Mouse (Mus musculus) bone marrow, adult 2 months (tissue): Measurements from ENCODE around the gene Unc80. TPM values are rescaled to one million over a fixed set of nuclear protein-coding genes. Genes with fewer than 3 reads are reported as not detected.

ENCODE experiments used
- H3K27ac ChIP-seq: fragments of 200-500 bp; 2 replicates; pipeline ENCODE4 v1.5.1; 2012; ENCODE audit warnings: low read depth, mild to moderate bottlenecking, control low read depth, inconsistent platforms, low read length; ENCODE audit not compliant: control insufficient read depth, poor library complexity, insufficient read depth
- H3K4me1 ChIP-seq: fragments of 200-500 bp; 2 replicates; pipeline ENCODE4 v1.6.1; 2011; ENCODE audit warnings: low read length; ENCODE audit not compliant: control insufficient read depth, insufficient read depth
- H3K4me3 ChIP-seq: fragments of 200-500 bp; replicated peaks from 2 replicates; pipeline ENCODE3; 2011; ENCODE audit warnings: mild to moderate bottlenecking, low read depth, low read length, control low read depth; ENCODE audit not compliant: control insufficient read depth
- CTCF ChIP-seq: fragments of 200-500 bp; IDR thresholded peaks from 2 replicates; pipeline ENCODE4 v1.5.1; 2011; ENCODE audit warnings: low read length, control low read depth; ENCODE audit not compliant: control insufficient read depth, insufficient read depth
- POLR2A ChIP-seq: fragments of 200-500 bp; IDR thresholded peaks from 2 replicates; pipeline ENCODE4 v1.6.1; 2011; ENCODE audit warnings: low read depth, mild to moderate bottlenecking, control low read depth, low read length, borderline replicate concordance; ENCODE audit not compliant: control insufficient read depth
- WGBS: fragments of 180-500 bp; shearing (Covaris S2); methylation state at CpG from one replicate; pipeline ENCODE4 v1.1.7; 2018; 5-methylcytosine and 5-hydroxymethylcytosine counted together
- polyA plus RNA-seq: library from polyadenylated mRNA; stranded (reverse); fragments of >200 nt; gene quantifications from 2 replicates; pipeline ENCODE4 v1.2.4, GENCODE M21; 2011; ENCODE audit warnings: low replicate concordance; ENCODE audit not compliant: missing spikeins, insufficient read depth, insufficient read length

Unc80 gene
- not detected in 2 replicates for polyA plus RNA-seq

DNA sequence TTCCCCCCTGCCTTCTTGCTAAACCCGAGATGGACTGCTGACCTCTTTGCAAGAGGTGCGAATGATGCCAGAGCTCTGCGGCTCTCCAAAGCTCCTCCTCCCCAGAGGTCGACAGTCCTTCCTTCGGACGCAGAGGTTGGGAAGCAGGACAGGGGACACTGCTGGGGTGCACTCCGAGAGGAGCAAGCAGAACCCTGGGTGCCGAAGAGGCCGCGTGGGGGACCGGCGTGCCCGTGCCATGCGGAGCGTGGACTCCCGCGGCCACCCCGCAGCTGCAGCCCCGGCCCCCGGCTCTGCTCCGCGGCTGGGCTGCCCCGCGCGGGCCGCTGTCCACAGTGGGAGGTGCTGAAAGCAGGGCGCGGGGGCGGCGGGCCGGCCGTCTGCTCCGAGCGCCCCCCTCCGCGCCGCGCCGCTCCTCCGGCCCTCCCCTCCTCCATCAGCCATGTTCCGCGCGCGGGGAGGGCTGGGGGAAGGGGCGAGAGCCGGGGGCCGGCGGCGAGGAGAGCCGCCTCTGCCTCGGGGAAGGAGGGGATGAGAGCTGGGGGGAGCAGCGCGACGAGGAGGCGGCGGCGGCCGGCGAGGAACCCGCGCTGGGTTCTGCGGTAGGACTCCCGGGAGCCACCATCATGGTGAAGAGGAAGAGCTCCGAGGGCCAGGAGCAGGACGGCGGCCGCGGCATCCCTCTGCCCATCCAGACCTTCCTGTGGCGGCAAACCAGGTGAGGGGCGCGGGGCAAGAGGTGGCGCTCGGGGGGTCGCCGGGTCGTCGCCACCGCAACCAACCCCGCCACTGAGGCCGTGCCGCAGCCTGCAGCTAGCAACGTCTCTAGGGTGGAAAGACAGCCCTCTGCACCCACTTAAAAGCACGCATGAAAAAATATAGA lies at the start of gene Unc80:
Gene Unc80, plus strand, starts transcription at position 547 of the 883 bp plus-strand sequence.
- no peak for TF ChIP-seq POLR2A
- TF ChIP-seq CTCF, result no peak
- WGBS, result 3% methylated on average over 77 of the region's 83 CpGs
- Histone ChIP-seq H3K4me3 (no peak within 1 kb of the TSS), H3K4me1 (no peaks in the 10 kb centered on the region), H3K27ac (no peak within 1 kb of the TSS; the same call in 1 of the 2 replicates)

DNA sequence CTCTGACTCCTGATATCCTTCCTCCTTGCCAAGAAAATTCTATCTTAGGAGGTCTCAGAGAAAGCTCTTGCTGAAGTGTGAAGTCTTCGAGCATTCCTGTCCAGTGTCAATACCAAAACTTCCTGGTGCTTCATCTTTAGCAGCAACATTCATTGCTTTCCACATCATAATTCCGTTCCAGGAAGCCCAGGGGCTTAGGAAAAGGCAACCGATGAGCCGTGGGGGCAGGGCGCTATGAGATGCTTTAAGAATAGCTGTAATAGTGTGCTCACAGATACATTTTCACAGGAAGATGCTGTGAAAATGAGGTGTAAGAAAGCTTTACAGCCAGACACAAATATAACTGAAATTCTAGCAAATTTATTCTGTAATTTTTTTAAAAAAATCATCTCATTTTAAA lies 42.1 kb upstream of the Unc80 start:
- H3K4me3 ChIP-seq, result no peak overlapping the region
- H3K27ac ChIP-seq, result no peak overlapping the region
- no peak for TF ChIP-seq POLR2A
- no peak for TF ChIP-seq CTCF
- 84% methylated on average over 5 of the region's 5 CpGs for WGBS
- H3K4me1 ChIP-seq, result no peaks in the 10 kb centered on the region

DNA sequence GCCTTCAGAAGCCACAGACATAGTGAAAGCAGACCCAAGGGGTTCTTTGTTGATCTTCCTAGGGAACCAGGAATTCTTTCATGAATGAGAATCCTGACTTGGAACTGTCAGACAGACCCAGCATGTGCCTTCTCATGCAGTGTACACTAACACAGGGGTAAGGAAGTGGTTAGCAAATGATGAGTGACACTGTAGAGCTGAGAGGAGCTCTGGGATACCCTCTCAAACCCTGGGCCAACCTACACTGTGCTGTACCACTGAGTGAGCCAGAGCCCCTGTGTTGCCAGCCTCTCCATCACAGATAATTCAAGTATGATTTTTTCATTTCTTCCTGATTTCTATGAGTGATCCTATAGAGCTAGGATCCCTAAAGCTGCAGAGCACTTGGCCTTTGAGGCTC lies 37.2 kb upstream of the Unc80 start:
- no peak overlapping the region for H3K4me3 ChIP-seq
- TF ChIP-seq CTCF, result no peak
- no peak overlapping the region for H3K27ac ChIP-seq
- no peaks in the 10 kb centered on the region for H3K4me1 ChIP-seq

DNA sequence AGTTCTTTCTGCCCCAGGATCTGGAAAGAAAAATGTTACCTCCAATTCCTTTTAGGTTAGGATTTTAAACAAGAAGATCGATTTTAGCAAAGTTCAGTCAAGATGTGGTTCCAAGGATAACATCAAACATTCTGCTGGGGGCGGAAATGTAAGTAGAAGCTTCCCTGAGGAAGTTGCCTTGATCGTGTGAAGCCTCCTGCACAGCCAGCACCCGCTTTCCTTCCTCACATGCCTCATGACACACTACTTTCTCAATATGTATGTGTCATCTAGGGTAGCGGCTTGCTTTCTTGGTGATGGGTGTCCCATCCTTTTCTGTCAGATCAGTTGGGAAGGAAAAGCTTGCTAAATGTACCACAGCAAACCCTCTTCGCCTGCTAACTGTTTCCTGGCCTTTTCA lies 36.7 kb upstream of the Unc80 start:
- 65% methylated on average over 6 of the region's 6 CpGs for WGBS
- TF ChIP-seq CTCF, result no peak
- no peak for TF ChIP-seq POLR2A
- Histone ChIP-seq H3K4me1 (no peaks in the 10 kb centered on the region), H3K4me3 (no peak overlapping the region), H3K27ac (no peak overlapping the region)

DNA sequence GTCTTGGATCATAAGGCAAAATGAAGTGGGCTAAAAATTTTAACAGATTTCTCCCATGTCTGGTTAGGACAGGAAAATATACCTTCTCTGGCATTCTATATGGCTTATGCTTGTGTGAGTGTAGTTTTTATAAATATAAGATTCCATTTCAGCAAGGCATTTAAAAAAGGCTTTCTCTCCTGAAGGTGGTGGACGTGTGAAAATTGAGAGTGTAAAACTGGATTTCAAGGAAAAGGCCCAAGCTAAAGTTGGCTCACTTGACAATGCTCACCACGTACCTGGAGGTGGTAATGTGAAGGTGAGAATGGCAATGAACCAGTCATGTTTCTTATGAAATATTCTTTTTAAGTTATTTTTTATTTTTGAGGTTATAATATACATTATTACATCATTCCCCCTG lies 30.1 kb upstream of the Unc80 start:
- Histone ChIP-seq H3K27ac (no peak overlapping the region), H3K4me1 (no peaks in the 10 kb centered on the region), H3K4me3 (no peak overlapping the region)
- WGBS, result 63% methylated on average over 2 of the region's 2 CpGs
- TF ChIP-seq CTCF (no peak), POLR2A (no peak)

DNA sequence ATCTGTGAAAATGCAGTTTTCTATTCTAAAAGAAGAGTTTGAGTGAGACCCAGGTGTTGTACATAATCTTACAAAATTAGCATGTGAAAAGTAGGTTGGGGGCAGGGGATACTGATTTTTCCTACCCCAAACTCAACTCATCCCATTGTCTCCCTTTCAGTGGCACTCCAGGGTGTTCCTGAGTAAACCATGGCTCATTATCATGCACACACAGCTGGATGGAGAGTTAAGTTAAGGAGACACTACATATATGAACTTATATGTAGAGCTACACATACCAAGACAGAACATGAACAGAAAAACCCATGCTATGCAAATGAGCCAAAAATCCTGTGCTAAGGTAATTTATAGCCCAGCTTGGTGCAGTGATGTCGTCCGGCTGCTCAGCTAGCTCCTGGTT lies 25.2 kb upstream of the Unc80 start:
- H3K4me1 ChIP-seq, result no peaks in the 10 kb centered on the region
- TF ChIP-seq POLR2A, result no peak
- TF ChIP-seq CTCF, result no peak
- no peak overlapping the region for H3K4me3 ChIP-seq
- no peak overlapping the region for H3K27ac ChIP-seq
- WGBS, result 77% methylated on average over 2 of the region's 2 CpGs

DNA sequence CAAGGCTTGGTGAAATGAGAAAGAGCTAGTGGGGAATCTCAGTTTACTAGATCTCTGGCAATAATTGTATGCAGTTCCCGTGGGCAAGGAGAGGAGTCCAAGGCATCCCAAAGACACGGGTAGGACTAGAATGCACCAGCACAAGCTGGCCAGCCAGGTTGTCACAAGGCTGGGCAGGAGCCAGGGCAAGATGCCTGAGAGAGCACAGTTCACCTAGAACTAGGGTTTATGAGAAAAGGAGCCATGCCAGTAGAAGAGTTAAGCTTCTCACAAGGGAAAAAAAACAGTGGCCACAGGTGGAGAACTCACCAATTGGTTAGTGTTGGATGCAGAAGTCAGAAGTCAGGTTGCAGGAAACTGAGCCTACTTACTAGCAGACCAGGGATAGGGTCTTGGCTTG lies 18.7 kb upstream of the Unc80 start:
- TF ChIP-seq CTCF (no peak), POLR2A (no peak)
- H3K4me3 ChIP-seq, result no peak overlapping the region
- WGBS, result 58% methylated on average over 2 of the region's 2 CpGs

DNA sequence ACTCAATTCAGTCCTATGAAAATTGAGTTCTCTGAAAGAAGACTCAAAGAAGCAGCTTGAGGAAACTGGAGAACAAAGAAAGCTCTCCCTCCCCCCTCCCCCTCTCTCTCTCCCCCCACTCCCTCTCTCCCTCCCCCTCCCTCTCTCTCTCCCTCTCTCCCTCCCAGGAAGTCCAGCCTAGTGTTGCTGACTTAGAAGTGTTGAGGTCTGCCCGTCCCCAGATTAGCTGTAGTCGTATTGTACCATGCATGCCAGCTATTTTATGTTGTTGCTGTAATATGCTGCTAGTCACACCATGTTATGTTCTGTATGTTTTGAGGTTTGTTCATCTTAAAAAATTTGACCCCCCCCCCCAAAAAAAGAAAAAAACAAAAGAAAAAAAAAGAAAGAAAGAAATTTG lies 11.6 kb upstream of the Unc80 start:
- TF ChIP-seq CTCF, result no peak
- TF ChIP-seq POLR2A, result no peak
- WGBS, result 29% methylated on average over 2 of the region's 2 CpGs
- Histone ChIP-seq H3K27ac (no peak overlapping the region), H3K4me1 (no peaks in the 10 kb centered on the region), H3K4me3 (no peak overlapping the region)

More for the DNA sequence above, 18.7 kb upstream of the Unc80 start:
- Histone ChIP-seq H3K27ac (no peak overlapping the region), H3K4me1 (no peaks in the 10 kb centered on the region)
